Mouse (Mus musculus): ENCODE measurements around the gene Acat3. TPM values are rescaled to one million over a fixed set of nuclear protein-coding genes. Genes with fewer than 3 reads are reported as not detected.
"Not testable (repeated sequence)": the region's sequence is repeated elsewhere in the genome, so short reads cannot be mapped to it uniquely, and the experiment has no call there.

Gene Acat3
- 0.59 and 0.81 TPM in 2 replicates for polyA plus RNA-seq (2015; fragmentation: Nextera tagmentation; extraction: Ambion mirVana)

DNA sequence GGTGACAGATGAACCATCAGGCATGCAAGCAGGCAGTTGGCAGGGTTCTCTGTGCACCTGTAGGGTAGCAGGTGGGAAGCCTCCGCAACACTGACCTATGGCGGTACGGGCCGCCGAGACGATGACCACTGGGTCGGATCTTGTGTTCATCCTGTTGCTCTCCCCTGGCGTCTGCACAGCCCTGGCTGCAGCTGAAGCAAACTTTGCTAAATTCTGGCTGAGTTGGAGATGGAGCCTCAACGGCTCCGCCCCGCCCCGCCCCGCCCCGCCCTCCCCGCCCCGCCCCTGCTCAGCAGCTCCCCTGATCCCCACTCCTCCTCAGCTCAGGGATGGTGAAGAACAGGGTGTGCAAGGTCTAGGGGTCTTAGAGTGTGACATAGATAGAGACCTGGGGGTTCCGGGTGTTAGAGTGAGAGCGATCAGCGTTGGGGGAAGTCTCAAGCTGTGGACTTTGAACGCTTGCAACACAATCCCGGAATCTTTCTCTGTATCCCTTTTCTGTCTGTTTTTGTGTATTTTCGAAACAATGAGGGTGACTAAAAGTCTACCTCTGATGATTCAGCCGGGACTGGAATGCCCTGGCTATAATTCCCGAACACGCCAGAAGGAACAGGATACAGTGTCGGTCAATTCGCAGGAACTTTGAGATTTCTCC, at the start of gene Acat3:
Acat3 (minus strand) TSS at position 450 of the 655 bp plus-strand sequence.
- DNase-seq (ENCODE audit: low spot score) = no peak

- peak; percentile 11 for DNase-seq (ENCODE audit: low spot score)
Observed at GRCm38 (mm10) chr17:12988096-12988495, 47.7 kb upstream of the Acat3 start.

DNA sequence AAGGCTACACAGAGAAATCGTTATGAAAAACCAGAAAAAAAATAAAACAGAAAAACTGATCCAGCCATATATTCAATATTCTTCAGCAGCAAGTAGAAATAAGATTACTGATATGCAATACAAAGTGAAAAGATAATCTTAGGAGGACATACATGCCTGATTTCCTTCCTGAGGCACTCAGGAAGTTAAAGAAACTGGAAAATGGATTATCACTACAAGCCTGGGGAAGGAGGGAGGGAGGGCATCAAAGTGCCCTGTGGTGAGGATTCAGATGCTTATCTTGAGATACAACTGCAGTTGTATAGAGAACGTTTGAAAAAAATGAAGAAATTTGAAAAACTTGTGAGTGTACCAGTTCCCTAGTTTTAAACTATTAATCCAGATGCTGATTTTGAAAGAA, 43.6 kb upstream of the Acat3 start:
- no peak for DNase-seq (ENCODE audit: low spot score)

DNA sequence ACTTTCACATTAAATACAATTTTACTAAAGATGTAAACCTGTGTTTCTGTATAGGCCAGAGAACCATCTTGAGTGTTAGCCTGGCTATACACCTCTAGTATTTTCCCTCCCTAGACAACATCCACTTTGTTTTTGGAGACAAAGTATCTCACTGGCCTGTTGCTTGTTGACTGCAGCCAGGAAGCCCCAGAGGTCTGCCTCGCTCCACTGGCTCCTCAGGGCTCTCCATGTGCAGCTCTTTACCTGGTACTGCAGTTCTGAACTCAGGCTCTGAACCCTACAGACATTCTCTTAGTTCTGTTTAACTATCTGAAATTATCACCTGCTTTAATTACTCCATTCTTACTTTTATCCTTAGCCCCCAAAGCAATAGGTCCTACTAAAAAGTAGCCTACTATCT, 38.1 kb upstream of the Acat3 start:
- DNase-seq (ENCODE audit: low spot score) = no peak

DNA sequence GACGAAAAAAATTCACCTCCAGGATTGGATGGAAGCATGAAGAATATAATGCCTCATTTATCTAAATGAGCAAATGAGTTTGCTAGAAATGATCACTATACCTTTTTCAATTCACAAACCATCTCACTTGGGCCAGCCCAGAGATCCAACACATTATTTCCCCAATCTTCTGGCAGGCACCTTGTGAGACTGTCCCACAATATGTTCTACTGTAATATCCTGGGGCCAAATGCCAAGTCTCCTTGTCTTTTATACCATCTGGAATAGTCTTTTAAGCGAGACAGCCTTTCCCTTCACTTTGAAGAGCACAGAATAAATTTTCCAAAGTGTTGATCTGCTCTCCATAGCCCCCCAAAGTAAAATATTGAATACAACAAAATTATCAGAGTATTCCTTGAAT, 33.5 kb upstream of the Acat3 start:
- DNase-seq (ENCODE audit: low spot score) = no peak

DNA sequence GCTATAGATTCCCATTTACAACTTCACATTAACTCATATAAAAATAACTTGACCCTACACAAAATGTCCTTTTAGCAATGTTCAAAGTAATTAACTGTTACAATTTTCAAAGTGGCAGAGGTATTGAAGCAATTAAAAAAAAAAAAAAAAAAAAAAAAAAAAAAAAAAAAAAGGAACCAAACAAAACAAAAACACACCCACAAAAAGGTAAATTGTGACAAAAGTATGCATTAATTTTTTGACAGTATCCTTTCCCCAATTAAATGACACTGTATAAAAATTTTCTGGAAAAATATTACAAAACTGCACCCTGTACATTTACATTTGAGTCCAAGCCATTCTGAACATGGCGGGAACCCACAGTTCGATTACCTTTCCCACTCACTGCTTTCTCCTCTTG, 26.8 kb upstream of the Acat3 start:
- no peak for DNase-seq (ENCODE audit: low spot score)

DNA sequence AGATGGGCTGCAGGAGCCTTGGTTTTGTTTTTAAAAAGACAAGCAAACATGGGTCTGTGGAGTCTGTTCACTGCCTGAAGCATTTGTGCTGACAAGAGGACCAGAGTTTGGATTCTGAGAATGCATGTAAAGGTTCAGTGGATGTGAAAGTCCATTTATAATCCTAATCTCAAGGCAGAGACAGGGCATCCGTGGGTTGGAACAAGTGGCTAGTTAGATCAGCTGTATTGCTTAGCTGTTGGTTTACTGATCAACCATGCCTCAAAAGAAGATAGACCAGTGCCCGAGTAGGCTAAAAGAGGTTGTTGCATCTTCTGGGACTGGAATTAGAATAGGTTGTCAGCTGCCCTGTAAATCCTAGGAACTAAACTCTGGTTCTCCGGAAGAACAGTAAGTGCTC, 23.1 kb upstream of the Acat3 start:
- no peak for DNase-seq (ENCODE audit: low spot score)

DNA sequence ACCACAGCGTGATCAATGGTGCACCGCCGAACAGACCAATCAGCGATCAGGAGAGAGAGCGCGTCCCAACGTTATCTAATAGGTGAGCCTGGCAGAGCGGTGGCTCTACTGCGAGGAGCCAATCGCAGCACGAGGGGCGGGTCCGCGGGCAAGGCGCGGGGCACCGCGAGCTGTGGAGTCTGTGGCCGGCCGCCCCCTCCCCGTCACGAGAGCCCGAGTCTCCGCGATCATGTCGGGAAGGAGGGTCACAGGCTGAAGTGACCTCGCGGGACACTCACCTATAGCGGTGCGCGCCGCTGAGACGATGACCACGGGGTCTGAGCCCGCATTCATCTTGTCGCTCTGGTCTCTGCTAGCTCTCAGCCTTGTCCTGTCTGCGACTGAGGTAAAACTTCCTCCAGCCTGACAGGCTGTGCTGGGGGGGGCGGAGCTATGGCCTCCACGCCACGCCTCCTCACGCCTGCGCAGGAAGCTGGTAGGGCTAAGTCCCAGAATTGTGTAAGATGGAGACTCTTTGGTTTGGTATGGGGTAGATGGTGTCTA, 20.0 kb upstream of the Acat3 start, which contains the start of gene Acat2:
Acat2 (minus strand) TSS at position 417 of the 543 bp plus-strand sequence.
- DNase-seq (ENCODE audit: low spot score) = peak; percentile 95

GRCm38 (mm10) chr17:12959377-12959776, 19.0 kb upstream of the Acat3 start:
- DNase-seq (ENCODE audit: low spot score) = not testable (repeated sequence)

DNA sequence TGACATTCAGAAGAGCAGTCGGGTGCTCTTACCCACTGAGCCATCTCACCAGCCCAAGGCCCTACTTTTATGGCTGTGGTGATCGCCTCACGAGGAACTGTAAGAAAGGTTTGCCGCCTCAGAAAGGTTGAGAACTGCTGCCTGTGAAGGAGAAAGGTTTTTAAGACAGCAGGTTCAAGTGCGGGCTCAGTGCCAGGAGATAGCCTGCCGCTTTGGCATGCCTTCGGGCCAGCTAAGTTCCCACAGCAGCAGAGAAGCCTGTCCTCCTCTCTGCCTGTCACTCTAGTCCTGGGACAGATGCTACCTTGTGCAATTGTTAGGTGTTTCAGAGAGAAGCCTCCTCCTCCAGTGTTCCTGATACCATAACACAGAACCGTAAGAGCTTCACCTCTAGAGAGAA, 16.3 kb upstream of the Acat3 start:
- DNase-seq (ENCODE audit: low spot score) = no peak

- DNase-seq (ENCODE audit: low spot score) = no peak
Observed at GRCm38 (mm10) chr17:12949669-12950068, 9.3 kb upstream of the Acat3 start.

DNA sequence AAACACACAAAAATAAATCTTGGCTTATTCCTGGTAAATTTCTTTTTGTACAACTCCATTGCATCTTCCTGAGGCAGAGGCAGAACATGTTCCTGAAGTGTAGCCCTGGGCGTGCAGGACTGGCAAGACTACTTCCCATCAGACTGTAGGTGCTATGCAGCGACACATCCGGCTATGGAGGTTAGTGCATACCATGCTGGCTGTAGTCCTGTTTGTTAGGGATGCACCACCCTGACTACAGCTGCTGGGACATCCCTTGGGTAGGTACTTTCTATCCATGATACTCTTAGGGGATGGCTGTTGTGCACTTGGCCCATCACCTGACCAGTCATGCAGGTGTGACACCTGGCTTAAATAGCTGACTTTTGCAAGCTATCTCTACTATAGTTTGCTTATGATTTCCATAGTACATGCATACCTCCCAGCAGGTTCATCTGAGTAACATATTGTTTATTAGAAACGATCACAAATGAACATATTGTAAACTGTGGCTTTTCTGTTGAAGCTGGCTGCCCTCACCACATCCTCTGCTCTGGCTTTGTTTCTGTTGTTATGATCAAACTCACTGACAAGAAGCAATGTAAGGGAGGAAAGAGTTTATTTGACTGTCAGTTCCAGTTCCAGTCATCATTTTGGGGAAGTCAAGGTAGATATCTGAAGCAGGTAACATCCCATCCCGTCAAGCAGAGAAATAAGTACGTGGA, 2.2 kb upstream of the Acat3 start:
- DNase-seq (ENCODE audit: low spot score) = no peak

GRCm38 (mm10) chr17:12941543-12942260, 1.3 kb upstream of the Acat3 start:
- no peak for DNase-seq (ENCODE audit: low spot score)

DNA sequence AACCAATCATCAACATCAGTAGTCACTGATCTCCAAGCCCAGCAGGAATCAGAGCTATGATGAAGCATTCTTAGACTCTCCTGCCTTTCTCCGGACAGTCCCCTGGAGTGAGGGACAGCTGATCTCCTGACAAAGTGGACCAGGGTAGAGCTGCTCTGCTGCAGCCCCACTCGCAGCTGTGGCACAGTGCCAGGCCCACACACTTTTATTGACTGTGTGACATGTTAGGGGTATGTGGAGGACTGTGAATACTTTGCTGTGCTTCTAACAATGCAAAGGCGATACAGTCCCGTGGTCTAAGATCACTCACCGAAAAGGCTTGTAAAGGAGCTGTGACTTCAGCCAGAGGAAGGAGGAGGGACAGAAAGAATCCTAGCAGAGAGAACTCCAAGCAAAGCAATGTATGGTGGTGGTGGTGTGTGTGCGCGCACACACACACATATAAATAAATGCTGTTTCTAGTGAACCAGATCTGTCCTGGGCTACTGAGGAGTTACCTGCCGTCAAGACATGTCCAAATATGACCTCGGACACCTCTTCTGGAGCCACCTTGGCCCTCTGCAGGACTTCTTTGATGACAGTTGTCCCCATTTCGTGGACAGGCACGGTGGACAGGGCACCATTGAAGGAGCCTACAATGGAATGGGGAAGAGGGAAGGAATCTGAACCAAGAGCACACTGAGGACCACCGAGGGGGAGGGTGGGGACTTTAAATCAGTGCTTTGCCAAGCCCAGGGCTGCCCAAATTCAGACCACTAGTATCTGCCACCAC, 837 bp downstream of the Acat3 start:
- DNase-seq (ENCODE audit: low spot score) = not testable (repeated sequence)

DNA sequence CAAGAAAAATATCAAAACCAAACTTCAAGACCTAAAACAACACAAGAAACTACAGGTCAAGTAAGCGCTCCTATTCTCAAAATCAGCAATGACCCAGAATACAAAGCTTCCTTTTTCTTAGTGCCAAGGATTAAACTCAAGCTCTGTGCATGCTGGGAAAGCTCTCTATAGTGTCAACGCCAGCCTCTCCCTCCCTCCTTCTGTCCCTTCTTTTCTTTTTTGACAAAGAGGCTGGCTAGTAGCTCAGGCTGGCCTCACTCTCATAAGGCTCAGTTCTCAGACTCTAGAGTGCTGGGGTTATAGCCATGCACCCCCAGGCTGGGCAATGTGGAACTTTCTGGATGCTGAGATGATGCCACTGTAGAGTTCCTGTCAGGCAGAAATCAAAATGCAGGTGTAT, 2.3 kb downstream of the Acat3 start:
- DNase-seq (ENCODE audit: low spot score) = no peak

DNA sequence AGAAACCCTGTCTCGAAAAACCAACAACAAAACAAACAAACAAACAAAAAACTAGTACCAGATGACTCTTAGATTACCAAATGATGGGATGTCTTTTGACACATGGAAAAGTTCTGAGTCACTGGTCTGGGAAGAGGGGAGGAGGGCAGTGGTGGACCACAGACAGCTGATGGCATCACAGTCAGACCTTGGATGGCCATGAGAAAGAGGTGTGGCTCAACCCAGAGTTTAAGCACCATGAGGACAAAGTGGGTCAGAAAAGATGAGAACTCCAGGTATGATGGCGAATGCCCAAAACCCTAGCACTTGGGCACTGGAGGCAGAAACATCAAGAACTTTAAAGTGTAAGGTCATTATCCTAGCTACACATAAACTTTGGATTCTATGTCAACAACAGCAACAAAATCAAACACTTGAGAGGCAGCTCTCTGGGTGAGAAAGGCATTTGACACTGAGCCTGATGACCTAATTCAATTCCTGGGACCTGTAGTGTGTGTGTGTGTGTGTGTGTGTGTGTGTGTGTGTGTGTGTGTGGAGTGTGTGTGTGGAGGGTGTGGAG, 2.9 kb downstream of the Acat3 start:
- no peak for DNase-seq (ENCODE audit: low spot score)

GRCm38 (mm10) chr17:12935719-12936118, 4.7 kb downstream of the Acat3 start:
- DNase-seq (ENCODE audit: low spot score) = no peak

GRCm38 (mm10) chr17:12931576-12931975, 8.8 kb downstream of the Acat3 start:
- not testable (repeated sequence) for DNase-seq (ENCODE audit: low spot score)

DNA sequence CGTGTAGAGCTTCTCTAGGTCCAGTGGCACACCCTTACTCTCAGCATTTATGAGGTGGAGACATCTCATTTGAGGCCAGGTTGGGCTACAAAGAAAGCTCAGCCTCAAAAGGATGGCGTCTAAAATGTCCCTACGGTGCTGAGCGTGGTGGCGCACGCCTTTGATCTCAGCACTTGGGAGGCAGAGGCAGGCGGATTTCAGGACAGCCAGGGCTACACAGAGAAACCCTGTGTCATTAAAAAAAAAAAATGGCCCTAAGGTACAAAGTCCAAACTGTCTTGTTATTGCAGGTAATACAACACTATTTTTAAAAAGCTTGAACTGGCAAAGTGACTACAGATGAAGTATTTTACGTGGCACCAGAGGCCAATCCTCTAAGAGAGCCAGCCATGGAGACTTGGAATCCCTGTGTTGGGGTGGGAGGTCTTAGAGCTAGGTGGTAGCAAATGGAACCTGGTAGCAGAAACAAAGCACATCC, 14.7 kb downstream of the Acat3 start:
- no peak for DNase-seq (ENCODE audit: low spot score)

DNA sequence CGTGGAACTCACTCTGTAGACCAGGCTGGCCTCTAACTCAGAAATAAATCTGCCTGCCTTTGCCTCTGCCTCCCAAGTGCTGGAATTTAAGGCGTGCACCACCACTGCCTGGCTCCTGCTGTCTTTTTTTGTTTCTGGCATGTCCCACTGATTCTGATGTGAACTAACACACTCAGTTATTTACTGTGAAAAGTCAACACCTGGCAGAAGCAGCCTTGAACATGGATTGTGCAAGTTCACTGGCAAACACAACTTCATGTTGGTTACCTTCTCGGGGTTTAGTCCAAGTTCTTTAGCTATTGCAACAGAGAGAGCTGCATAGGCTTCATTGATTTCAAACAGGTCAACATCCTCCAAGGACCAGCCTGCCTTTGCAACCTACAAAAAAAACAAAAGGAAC, 15.4 kb downstream of the Acat3 start:
- no peak for DNase-seq (ENCODE audit: low spot score)

GRCm38 (mm10) chr17:12921073-12921472, 19.3 kb downstream of the Acat3 start:
- DNase-seq (ENCODE audit: low spot score) = no peak

All from thymus, postnatal 0 days (tissue).